Mouse (Mus musculus) heart, postnatal 10 days (tissue): ENCODE results near the gene Nufip2. TPM values are rescaled to one million over a fixed set of nuclear protein-coding genes. Genes with fewer than 3 reads are reported as not detected.
"Not testable (repeated sequence)": the region's sequence is repeated elsewhere in the genome, so short reads cannot be mapped to it uniquely, and the experiment has no call there.

Source experiments
- DNase-seq, 2 experiments: peaks; one replicate each; pipeline ENCODE4 v3.0.0; 2021
- intact Hi-C: fragments of 180-260 bp; cut with DNase I; formaldehyde crosslinking; loops from one replicate; pipeline ENCODE4 v1.15.1; 2025
- total RNA-seq, 2 experiments: library from RNA; stranded (reverse); gene quantifications; 2 replicates each; pipeline ENCODE4 v1.2.3; 2021

Gene Nufip2
- total RNA-seq: 10 to 100 TPM; 60.1 to 63.1 TPM

GRCm38 (mm10) chr11:77685383-77686265, at the start of gene Nufip2:
Gene Nufip2, plus strand, starts transcription at chr11:77686155.
- DNase-seq: peak; percentile 100
- intact Hi-C loops: no loop called here

- DNase-seq: no peak
Measured at GRCm38 (mm10) chr11:77641390-77641789, 44.6 kb upstream of the Nufip2 start.

GRCm38 (mm10) chr11:77645481-77645880, 40.5 kb upstream of the Nufip2 start:
- intact Hi-C loops: no loop called here
- DNase-seq: no peak

More at GRCm38 (mm10) chr11:77641390-77641789, 44.6 kb upstream of the Nufip2 start:
- intact Hi-C loops: no loop called here

- intact Hi-C loops: no loop called here
- DNase-seq: no peak
Measured at GRCm38 (mm10) chr11:77648878-77649277, 37.1 kb upstream of the Nufip2 start.

DNA sequence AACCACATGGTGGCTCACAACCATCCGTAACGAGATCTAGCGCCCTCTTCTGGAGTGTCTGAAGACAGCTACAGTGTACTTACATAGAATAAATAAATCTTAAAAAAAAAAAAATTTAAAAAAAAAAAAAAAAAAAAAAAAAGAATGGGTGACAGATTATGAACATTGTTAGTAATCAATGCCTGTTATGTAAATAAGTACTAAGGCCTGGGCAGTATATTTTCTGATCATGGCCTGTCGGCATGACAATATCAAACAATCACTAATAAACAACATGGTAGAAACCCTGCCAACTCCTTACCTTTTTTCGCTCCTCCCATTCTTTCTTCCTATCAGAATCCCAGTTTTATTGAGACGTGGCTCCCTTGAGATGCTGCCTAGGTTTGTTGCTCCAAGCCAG, 33.5 kb upstream of the Nufip2 start:
- intact Hi-C loops: no loop called here
- DNase-seq: no peak

GRCm38 (mm10) chr11:77653406-77654190, 32.4 kb upstream of the Nufip2 start:
- intact Hi-C loops: not testable (repeated sequence)

DNA sequence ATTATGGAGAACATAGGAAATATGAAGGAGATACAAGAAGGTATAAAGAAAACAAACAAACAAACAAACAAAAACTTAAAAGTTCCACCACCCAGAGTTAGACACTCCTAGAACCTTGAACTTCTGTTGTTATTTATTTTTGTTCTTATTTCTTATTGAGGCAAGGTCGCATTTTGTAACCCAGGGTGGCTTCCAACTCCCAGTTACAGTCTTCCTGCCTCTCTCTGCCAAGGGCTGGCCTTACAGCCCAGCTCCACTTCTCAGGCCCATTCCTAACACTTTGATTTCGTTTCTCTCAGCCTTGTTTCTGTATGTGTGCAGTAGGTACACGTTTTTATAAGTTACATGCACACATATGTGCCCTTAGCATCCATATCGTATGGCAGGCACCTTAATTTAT, 26.0 kb upstream of the Nufip2 start:
- intact Hi-C loops: no loop called here
- no peak for DNase-seq

More at GRCm38 (mm10) chr11:77653406-77654190, 32.4 kb upstream of the Nufip2 start:
- DNase-seq: not testable (repeated sequence)

GRCm38 (mm10) chr11:77663639-77664038, 22.3 kb upstream of the Nufip2 start:
- no peak for DNase-seq
- intact Hi-C loops: no loop called here

- no peak for DNase-seq
- intact Hi-C loops: no loop called here
Measured at GRCm38 (mm10) chr11:77664046-77664445, 21.9 kb upstream of the Nufip2 start.

- DNase-seq, intact Hi-C loops: not testable (repeated sequence)
Measured at GRCm38 (mm10) chr11:77665384-77665783, 20.6 kb upstream of the Nufip2 start.

DNA sequence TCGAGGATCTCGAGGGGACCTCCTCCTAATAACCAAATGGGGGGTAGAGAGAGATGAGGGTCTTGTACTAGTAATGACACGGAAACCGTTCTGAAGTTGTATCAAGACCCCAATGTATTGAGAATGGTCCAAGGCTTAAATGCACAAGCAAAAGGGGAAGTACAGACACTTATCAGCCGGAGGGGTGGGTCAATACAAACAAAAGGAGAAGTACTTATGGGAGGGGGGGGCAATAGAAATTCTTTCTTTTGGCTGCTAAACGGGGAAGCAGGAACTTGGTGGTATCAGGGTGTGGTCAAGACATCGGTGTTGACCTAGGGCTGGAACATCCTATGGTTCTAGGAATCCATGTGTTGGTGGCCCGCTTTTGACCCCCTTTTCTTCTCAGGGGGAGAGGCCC, 19.2 kb upstream of the Nufip2 start:
- DNase-seq, intact Hi-C loops: not testable (repeated sequence)

- DNase-seq: no peak
- intact Hi-C loops: no loop called here
Measured at GRCm38 (mm10) chr11:77672746-77673145, 13.2 kb upstream of the Nufip2 start.

- DNase-seq: no peak
- intact Hi-C loops: no loop called here
Measured at GRCm38 (mm10) chr11:77673428-77673991, 12.4 kb upstream of the Nufip2 start.

GRCm38 (mm10) chr11:77680018-77680417, 5.9 kb upstream of the Nufip2 start:
- no peak for DNase-seq
- intact Hi-C loops: no loop called here

GRCm38 (mm10) chr11:77684896-77685295, 1.1 kb upstream of the Nufip2 start:
- DNase-seq: no peak
- intact Hi-C loops: no loop called here

- peak in 1 of 2 experiments; percentile 56 for DNase-seq
- intact Hi-C loops: no loop called here
Measured at GRCm38 (mm10) chr11:77686346-77686840, 438 bp downstream of the Nufip2 start.

- DNase-seq: peak; percentile 77 to 81
- intact Hi-C loops: no loop called here
Measured at GRCm38 (mm10) chr11:77686841-77687540, 1.0 kb downstream of the Nufip2 start.

- peak; percentile 57 to 64 for DNase-seq
- intact Hi-C loops: no loop called here
Measured at GRCm38 (mm10) chr11:77687541-77688131, 1.7 kb downstream of the Nufip2 start.

- intact Hi-C loops: no loop called here
- DNase-seq: no peak
Measured at GRCm38 (mm10) chr11:77693026-77693425, 7.1 kb downstream of the Nufip2 start.

GRCm38 (mm10) chr11:77697232-77697631, 11.3 kb downstream of the Nufip2 start:
- intact Hi-C loops: no loop called here
- no peak for DNase-seq
